In the genomic region with DNA sequence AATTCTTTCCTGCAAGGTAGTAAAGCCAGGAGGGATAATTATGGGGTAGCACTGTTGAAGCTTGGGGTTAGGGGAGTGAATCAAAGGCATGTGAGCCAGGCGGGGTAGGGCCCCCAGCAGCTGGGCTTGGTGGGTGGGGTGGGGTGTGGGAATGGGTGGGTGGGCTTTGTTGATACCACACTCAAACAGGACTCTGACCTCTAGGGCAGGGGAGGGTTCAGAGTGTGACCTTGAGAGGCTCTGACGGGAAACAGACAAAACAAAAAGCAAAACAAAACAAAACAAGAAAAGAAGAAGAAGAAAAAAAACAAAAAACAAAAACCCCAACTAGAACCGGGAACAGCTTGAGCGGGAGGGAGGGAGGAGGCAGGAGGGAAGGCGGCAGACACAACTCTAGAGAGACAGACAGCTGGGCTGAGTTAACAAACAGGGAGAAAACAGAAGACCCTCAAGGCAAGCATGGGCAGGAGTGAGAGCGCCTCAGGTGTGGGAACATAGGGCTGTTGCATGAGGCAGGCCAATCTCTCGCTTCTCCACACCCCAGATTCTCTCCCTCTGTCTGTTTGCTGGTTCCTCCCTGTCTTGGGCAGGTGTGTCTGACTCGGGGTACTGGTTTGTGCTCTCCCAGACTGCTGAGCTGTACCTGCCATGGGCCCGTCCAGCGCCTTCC, we compare ENCODE assay signal across 8 mouse cellular contexts. TPM values are rescaled to one million over a fixed set of nuclear protein-coding genes. Genes with fewer than 3 reads are reported as not detected.
DNase-seq lines count a peak whose midpoint lies in the region; ATAC-seq and TF ChIP-seq lines count a peak whose summit lies in the region.

TSS of gene Ly6g6e (plus strand) at position 396 of the 670 bp plus-strand sequence.

- H3K9me3 ChIP-seq in lung, embryonic 15.5 days: no peaks in the 10 kb centered on the region
- H3K9me3 ChIP-seq in forebrain, embryonic 10.5 days: no peaks in the 10 kb centered on the region
- H3K9me3 ChIP-seq in intestine, postnatal 0 days (ENCODE audit: control insufficient read depth): no peaks in the 10 kb centered on the region
- H3K9me3 ChIP-seq in neural tube, embryonic 15.5 days (replicated peaks): no peaks in the 10 kb centered on the region

- no peak for TF ChIP-seq CTCF in intestine, postnatal 0 days (IDR thresholded peaks at IDR 0.05; ENCODE audit: low read depth)

- H3K27ac ChIP-seq in lung, embryonic 15.5 days: peak within 1 kb of the TSS; percentile 81
- peak within 1 kb of the TSS; percentile 81 for H3K27ac ChIP-seq in forebrain, embryonic 10.5 days
- peak within 1 kb of the TSS; percentile 22; the same call in 1 of the 2 replicates for H3K27ac ChIP-seq in intestine, postnatal 0 days (ENCODE audit: low read depth, low read length)
- H3K27ac ChIP-seq in neural tube, embryonic 15.5 days (replicated peaks): no peak within 1 kb of the TSS

- WGBS in lung, embryonic 15.5 days: 37% methylated on average over 10 of the region's 10 CpGs
- WGBS in forebrain, embryonic 10.5 days: 21% methylated on average over 10 of the region's 10 CpGs
- 21% methylated on average over 9 of the region's 10 CpGs for WGBS in intestine, postnatal 0 days
- 25% methylated on average over 10 of the region's 10 CpGs for WGBS in neural tube, embryonic 15.5 days

- no peak for DNase-seq in lung, postnatal 14 days
- DNase-seq in forebrain, embryonic 10.5 days (ENCODE audit: extremely low spot score, low spot score): no peak
- no peak for DNase-seq in retina, embryonic 14.5 days (ENCODE audit: low spot score)
- no peak for DNase-seq in kidney, postnatal 4 days
- DNase-seq in frontal cortex, postnatal 14 days (ENCODE audit: low spot score in 2 of 2): no peak

- H3K27me3 ChIP-seq in lung, embryonic 15.5 days: peaks cover 5% of the 10 kb centered on the region; the same call in 1 of the 2 replicates
- peaks cover 37% of the 10 kb centered on the region for H3K27me3 ChIP-seq in forebrain, embryonic 10.5 days (ENCODE audit: poor library complexity, severe bottlenecking)
- H3K27me3 ChIP-seq in intestine, postnatal 0 days (replicated peaks; ENCODE audit: control insufficient read depth, insufficient read depth, low read length): no peaks in the 10 kb centered on the region
- no peaks in the 10 kb centered on the region for H3K27me3 ChIP-seq in neural tube, embryonic 15.5 days (replicated peaks)

- no peaks in the 10 kb centered on the region for H3K36me3 ChIP-seq in lung, embryonic 15.5 days
- no peaks in the 10 kb centered on the region for H3K36me3 ChIP-seq in forebrain, embryonic 10.5 days (replicated peaks)
- H3K36me3 ChIP-seq in intestine, postnatal 0 days (ENCODE audit: control insufficient read depth, insufficient read depth): no peaks in the 10 kb centered on the region
- no peaks in the 10 kb centered on the region for H3K36me3 ChIP-seq in neural tube, embryonic 15.5 days

- peaks cover 19% of the 10 kb centered on the region for H3K4me1 ChIP-seq in lung, embryonic 15.5 days
- peaks cover 33% of the 10 kb centered on the region for H3K4me1 ChIP-seq in forebrain, embryonic 10.5 days
- H3K4me1 ChIP-seq in intestine, postnatal 0 days (replicated peaks; ENCODE audit: control insufficient read depth, insufficient read depth, low read length): peaks cover 11% of the 10 kb centered on the region; the same call in 1 of the 2 replicates
- peaks cover 15% of the 10 kb centered on the region for H3K4me1 ChIP-seq in neural tube, embryonic 15.5 days

- peak within 1 kb of the TSS; percentile 48 for H3K4me2 ChIP-seq in lung, embryonic 15.5 days
- peak within 1 kb of the TSS; percentile 61 for H3K4me2 ChIP-seq in intestine, postnatal 0 days (replicated peaks; ENCODE audit: low read depth)
- H3K4me2 ChIP-seq in neural tube, embryonic 15.5 days: peak within 1 kb of the TSS; percentile 49

- peak within 1 kb of the TSS; percentile 25 for H3K9ac ChIP-seq in lung, embryonic 15.5 days
- H3K9ac ChIP-seq in intestine, postnatal 0 days (ENCODE audit: low read depth, low read length): peak within 1 kb of the TSS; percentile 44
- 0 out of 2 replicates have a peak within 1 kb of the TSS, but pooled peaks have one; percentile 14 for H3K9ac ChIP-seq in neural tube, embryonic 15.5 days (replicated peaks)

- no peak for ATAC-seq in lung, embryonic 15.5 days (ENCODE audit: borderline replicate concordance, extremely low read depth, low FRiP score, low TSS enrichment)
- no peak for ATAC-seq in intestine, postnatal 0 days
- ATAC-seq in neural tube, embryonic 15.5 days (ENCODE audit: low FRiP score): no peak

- peak within 1 kb of the TSS; percentile 31 for H3K4me3 ChIP-seq in lung, embryonic 15.5 days
- peak within 1 kb of the TSS; percentile 42 for H3K4me3 ChIP-seq in forebrain, embryonic 10.5 days
- H3K4me3 ChIP-seq in intestine, postnatal 0 days (ENCODE audit: low read depth, low read length): peak within 1 kb of the TSS; percentile 23
- peak within 1 kb of the TSS; percentile 21 for H3K4me3 ChIP-seq in neural tube, embryonic 15.5 days (replicated peaks)

RNA-seq across cellular contexts. Expression of gene Ly6g6e, which starts in this region (rescaled TPM):
- polyA plus RNA-seq in lung, embryonic 15.5 days (2015; fragmentation: Nextera tagmentation; extraction: Ambion mirVana): 0.96 and 1.2 TPM in 2 replicates
- polyA plus RNA-seq in forebrain, embryonic 10.5 days (2016; fragmentation: Nextera tagmentation; extraction: Ambion mirVana): 1.00 TPM in 1 of 2 replicates, not detected in the other
- polyA plus RNA-seq in intestine, postnatal 0 days (2015; fragmentation: Nextera tagmentation; extraction: Ambion mirVana): 2.2 TPM in 2 replicates
- 0.65 and 1.3 TPM in 2 replicates for polyA plus RNA-seq in neural tube, embryonic 15.5 days (2015; fragmentation: Nextera tagmentation; extraction: Ambion mirVana)
